Mouse (Mus musculus) heart, postnatal 25 days (tissue): ENCODE measurements around the gene Snx30. TPM values are rescaled to one million over a fixed set of nuclear protein-coding genes. Genes with fewer than 3 reads are reported as not detected.
"Not testable (repeated sequence)": the region's sequence is repeated elsewhere in the genome, so short reads cannot be mapped to it uniquely, and the experiment has no call there.

Experiments used
- DNase-seq: peaks from one replicate; pipeline ENCODE4 v3.0.0; 2022; ENCODE audit warnings: low spot score
- intact Hi-C: fragments of 180-260 bp; cut with DNase I; formaldehyde crosslinking; loops from one replicate; pipeline ENCODE4 v1.15.1; 2025
- total RNA-seq, 2 experiments: library from RNA; stranded (reverse); gene quantifications; 2 replicates each; pipeline ENCODE4 v1.2.3; 2021

Gene Snx30
- total RNA-seq, 2 experiments from 2014 or later: 6.0 to 7.9 TPM

DNA sequence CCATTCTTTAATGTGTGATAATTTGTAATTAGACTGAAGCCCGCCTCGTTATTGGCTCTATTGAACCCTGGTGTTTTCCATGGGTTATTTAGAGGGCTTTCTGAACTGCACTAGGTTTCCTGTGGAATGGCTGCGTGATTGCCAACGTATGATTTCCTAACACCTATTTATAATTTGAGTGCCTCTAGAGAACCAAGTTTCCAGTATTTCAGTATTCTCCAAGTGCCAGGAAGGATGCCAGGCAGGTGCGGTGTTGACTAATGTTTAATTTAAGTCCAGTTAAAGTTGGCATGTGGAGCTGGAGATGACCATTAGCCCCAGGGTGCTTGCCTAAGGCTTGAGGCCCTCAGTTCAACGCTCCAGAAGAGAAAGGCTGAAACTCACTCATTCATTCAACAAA, 18.5 kb upstream of the Snx30 start:
- intact Hi-C loops: loop anchor here (1.0 to 10.0 kb wide), 3 partner anchors 62 to 422 kb away; no protein-coding TSS in a partner anchor
- no peak for DNase-seq

DNA sequence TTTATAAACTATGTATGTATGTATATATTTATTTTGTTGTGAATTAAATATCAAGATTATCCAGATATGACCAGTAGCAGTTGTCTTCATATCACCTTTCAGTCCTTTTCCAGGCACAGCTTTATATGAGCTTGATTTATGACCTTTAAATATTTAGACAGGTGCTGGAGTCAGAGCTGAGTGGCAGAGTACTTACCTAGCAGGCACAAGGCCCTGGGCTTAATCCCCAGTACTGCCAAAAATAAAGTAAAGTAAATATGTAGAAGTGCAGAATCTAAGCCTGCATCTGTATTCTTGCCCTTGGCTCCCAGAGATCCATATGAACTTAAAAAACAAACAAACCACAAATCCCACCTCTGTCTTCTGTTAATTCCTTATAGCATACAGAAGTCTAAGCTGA, 16.6 kb upstream of the Snx30 start:
- intact Hi-C loops: loop anchor here (10.0 kb wide), 1 partner anchor 424 kb away; no protein-coding TSS in a partner anchor
- DNase-seq: no peak

DNA sequence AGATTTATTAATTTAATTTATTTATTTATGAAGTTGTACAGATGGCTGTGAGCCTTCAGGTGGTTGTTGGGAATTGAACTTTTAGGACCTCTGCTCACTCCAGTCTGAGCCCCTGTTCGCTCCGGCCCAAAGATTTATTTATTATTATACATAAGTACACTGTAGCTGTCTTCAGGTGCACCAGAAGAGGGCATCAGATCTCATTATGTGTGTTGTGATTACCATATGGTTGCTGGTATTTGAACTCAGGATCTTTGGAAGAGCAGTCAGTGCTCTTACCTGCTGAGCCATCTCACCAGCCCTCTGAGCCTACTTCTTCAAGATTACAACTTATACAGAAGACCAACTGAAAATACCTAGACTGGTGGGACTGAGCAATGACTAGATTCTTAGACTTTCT, 12.0 kb upstream of the Snx30 start:
- intact Hi-C loops, DNase-seq: not testable (repeated sequence)

DNA sequence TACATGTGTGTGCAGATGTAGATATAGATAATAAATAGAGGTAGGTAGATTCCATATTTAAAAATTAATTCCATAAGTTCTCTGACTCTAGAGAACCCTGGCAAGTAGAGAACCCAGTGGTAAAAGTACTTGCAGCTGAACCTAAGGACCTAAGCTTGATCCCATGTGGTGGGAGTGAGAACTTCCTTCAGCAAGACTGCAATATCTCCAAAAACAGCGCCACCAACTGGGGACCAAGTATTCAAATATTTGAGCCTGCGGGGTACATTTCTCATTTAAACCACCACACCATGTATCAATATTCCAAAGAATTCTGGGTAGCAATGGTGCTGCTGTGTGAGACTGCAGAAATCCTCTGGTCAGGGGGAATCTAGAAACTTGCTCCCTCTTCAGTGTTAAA, 11.5 kb upstream of the Snx30 start:
- no peak for DNase-seq
- intact Hi-C loops: no loop called here

DNA sequence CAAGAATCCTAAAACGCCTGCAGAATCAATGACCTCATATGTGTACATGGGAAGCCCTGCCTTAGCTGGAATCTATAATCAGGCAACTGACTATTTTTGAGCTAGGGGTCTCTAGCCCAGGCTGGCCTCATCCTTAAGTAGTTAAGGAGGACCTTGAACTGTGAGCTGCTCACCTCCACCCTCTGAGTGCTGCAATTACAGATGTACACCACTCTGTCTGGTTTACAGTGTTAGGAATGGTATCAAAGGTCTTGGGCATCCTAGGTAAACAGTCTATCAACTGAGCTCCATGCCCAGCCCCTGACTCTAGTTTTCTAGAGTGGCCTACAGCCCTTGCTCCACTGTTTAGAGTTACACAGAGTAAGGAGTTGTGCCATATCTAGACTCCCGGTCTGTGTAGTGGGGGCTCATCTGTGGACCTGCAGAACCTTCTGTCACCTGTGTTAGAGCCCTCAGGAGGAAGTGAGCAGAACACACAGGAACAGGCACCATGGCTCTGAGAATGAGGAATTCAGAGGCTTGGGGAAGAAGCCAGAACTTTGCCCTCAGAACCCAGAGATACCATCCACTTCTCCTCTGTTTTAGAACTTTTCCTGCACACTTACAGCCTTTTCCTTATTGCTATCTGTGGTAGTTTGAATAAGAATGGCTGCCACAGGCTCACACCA, 9.7 kb upstream of the Snx30 start:
- no peak for DNase-seq
- intact Hi-C loops: no loop called here

DNA sequence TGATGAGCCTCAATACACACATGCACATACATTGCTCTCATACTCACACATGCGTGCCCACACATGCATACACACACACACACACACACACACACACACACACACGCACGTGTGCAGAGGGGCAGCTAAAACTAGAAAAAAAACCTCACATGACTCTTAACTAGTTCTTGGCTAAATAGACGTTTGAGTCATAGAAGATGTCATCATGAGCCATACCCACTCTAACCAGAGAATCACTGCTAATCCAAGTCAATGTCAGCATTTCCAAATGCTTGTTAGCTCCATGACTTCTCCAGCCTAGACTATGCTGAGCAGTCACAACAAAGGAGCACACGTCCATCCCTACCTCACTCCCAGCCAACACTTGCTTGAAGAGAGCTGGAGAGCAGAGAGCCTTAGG, 5.5 kb upstream of the Snx30 start:
- DNase-seq: no peak
- intact Hi-C loops: no loop called here

DNA sequence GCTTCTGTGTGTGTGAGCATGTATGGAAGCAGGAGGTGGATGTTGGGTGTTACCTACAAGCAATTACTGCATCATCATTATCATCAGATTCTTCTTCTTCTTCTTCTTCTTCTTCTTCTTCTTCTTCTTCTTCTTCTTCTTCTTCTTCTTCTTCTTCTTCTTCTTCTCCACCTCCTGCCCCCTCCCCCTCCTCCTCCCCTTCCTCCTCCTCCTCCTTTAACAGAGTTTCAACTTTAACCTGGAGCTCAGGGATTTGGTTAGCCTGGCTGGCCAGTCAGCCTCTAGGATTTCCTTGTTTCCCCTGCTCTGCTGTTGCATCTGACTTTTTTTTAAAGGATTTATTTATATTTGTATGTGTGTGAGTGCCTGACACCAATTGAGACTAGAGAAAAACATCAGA, 4.2 kb upstream of the Snx30 start, which contains the start of gene Inip:
Inip (minus strand) TSS at position 101 of the 400 bp plus-strand sequence.
- intact Hi-C loops: no loop called here
- no peak for DNase-seq

DNA sequence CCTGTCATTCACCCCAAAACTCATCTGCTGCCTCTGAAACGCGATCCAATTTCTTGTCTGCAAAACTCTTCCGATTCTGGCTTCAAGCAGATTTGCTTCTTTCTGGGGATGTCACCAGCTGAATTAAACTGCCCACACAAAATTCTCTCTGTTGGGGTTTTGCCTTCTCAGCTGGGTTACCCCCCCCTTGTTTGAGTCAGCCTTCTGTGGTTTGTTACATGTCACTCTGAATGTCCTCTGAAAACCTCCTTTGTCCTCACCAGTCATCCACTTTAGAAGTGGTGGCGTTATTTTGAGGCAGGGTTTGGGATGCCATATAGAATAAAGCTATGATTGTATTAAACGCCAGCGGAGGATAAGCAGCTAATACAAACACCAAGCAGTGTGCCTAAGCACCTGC, 3.5 kb upstream of the Snx30 start:
- intact Hi-C loops: no loop called here
- DNase-seq: no peak

DNA sequence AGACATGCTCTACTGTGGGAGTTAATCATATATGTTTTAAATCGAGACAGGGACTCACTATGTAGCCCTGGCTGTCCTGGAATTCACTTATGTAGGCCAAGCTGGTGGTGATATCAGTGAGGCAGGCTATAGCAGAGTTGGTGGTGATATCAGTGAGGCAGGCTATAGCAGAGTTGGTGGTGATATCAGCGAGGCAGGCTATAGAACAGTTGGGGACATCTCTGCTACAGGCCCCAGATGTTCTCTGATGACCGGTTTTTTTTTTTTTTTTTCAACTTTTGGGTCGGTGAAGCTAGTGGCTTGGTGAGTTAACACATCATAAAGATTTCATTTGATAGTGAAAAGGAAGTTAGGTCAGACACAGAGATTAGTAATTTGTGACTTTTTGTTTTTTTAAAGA, 2.8 kb upstream of the Snx30 start:
- no peak for DNase-seq
- intact Hi-C loops: no loop called here

DNA sequence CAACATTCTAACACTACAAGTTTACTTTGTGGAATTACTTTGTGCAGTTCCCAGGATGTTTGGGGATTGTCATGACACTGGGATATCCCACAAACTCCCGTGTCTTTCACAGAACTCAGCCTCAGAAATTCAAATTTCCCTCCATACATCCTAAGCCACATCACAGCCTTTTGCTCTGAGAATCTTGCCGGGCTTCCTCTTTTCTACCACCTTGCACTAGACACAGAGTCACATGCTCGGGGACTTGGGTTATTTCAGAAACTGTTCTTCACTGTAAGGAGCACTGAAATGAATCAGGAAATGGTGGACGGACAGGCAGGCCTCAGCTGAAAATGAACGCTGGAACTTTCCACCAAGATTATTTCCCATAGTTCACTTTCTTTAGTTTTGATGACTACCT, 2.3 kb upstream of the Snx30 start:
- no peak for DNase-seq
- intact Hi-C loops: no loop called here

DNA sequence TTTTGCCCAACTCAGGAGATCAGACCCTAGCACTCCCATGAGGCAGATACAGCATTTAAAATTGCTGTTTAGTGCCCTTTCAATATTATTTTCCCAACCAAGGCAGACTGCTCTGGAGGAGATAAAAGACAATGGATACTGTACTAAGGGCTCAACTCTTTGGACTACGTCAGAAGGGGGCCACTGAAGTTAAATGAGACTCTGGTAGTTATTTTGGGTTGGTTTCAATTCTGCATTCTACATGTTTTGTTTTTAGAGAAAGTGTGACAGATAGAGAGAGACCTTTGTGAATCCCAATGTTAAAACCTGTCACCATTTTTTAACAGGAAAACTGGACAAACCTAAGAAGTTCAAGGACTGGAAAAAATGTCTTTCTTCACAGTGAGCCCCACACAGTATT, 886 bp upstream of the Snx30 start:
- no peak for DNase-seq
- intact Hi-C loops: loop anchor here (2.0 to 5.0 kb wide), 3 partner anchors 20 to 68 kb away; no protein-coding TSS in a partner anchor

DNA sequence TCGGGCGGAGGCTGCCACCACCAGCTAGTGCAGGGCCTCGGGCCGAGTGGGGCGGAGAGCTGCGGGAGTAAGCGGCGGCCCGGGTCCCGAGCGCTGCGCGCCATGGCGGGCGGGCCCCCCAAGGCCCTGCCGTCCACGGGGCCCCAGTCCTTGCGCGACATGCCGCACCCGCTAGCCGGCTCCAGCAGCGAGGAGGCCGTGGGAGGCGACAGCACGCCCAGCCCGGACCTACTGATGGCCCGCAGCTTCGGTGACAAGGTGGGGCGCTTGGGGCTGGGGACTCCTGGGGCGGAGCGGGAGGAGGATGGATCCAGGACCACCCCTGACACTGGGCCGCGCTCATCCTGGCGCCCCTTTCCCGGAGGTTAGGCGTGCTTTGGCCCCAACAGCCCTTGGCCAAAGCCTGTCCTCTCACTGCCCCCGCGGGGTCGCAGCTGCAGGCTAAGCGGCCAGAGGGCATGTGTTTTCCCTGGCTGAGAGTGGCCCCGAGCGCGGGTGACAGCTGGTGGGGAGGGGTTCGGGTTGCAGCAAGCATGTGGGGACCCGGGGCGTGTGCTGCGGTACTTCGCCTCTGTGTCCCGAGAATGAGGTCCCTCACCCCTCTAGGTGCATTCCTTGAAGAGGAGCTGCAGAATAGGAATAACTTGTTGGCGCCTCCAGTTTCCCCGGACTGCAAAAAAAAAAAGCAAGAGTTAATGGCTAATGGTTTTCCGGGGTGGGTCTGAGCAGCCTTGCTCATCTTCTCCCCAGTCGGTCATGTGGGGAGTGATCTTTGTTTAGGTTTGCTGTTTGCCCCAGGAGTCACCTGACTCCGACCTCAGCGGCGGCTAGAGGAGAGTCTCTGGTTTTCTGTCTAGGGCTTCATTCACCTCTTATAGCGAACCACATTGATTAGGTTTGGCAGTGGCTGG, 583 bp downstream of the Snx30 start:
- intact Hi-C loops: loop anchor here (2.0 to 5.0 kb wide), 3 partner anchors 21 to 66 kb away; no protein-coding TSS in a partner anchor
- no peak for DNase-seq

DNA sequence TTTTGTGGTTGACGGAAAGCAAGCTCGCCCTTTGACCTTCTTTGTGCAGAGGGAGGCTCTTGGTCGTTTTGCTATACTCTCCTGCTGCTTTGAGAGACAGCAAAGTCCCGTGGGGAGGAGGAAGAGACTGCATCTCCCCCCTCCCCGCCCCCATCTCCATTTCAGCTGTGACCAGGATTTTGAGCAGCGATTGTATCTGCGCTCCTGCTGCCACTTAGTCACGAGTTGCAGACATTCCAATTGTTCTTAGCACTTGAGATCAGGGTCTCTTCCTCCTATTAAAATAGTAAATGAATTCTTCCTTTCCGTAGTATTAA, 1.2 kb downstream of the Snx30 start:
- DNase-seq: no peak
- intact Hi-C loops: loop anchor here (5.0 kb wide), 2 partner anchors 40 to 65 kb away; no protein-coding TSS in a partner anchor

DNA sequence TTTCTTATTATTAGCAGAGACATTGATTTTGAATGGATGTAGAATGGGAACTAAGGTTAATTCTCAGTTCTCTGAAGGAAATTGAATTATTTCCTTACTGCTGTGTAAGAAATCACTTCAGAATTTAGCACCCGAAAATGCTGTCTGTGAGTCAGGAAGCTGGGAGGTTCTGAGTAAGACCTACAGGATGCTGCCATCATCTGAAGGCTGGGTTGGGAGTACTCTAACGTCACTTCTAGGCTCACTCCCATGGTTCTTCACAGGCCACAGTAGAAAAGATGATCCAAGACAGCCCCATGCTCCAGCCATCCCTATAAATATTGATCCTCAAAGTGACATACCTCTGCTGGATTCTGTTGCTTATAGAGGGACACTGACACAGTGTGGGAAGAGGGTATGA, 1.9 kb downstream of the Snx30 start:
- intact Hi-C loops: loop anchor here (5.0 kb wide), 2 partner anchors 40 to 65 kb away; no protein-coding TSS in a partner anchor
- DNase-seq: no peak

DNA sequence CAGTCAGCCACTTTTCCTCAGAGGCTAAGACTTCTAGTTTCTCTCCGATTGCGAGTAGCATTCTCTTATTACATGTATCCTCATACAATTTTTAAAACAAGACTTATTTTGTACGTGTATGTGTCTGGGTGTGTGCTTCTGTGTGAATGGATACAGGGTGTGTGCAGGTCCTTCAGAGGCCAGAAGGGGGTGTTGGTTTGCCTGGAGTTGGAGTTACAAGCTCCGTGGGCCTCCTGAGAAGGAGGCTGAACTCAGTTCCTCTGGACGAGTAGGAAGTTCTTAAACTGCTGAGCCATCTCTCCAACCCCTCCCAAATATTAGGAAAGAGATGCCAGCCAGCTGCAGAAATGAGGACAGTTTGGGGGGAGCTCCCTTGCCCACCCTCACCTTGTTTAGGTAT, 2.8 kb downstream of the Snx30 start:
- DNase-seq: no peak
- intact Hi-C loops: loop anchor here (5.0 kb wide), 2 partner anchors 39 to 64 kb away; no protein-coding TSS in a partner anchor

DNA sequence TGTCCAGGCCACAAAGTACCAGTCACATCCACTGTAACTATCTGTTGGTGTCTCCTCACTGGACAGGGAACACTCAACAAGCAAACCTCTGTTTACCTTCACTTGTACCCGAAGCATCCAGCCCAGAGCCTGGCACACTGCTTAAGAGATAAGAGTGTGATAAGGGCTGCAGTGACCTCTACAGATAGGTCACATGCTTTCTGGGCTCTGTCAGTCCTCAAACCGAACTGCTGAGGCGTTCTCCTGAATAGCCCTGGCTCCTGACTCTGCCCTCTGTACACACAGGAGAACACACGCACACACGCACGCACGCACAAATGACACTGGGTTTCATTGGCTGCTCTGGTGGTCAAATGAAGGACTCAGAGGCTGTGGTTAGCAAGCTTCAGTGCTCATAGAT, 8.5 kb downstream of the Snx30 start:
- intact Hi-C loops: no loop called here
- no peak for DNase-seq

DNA sequence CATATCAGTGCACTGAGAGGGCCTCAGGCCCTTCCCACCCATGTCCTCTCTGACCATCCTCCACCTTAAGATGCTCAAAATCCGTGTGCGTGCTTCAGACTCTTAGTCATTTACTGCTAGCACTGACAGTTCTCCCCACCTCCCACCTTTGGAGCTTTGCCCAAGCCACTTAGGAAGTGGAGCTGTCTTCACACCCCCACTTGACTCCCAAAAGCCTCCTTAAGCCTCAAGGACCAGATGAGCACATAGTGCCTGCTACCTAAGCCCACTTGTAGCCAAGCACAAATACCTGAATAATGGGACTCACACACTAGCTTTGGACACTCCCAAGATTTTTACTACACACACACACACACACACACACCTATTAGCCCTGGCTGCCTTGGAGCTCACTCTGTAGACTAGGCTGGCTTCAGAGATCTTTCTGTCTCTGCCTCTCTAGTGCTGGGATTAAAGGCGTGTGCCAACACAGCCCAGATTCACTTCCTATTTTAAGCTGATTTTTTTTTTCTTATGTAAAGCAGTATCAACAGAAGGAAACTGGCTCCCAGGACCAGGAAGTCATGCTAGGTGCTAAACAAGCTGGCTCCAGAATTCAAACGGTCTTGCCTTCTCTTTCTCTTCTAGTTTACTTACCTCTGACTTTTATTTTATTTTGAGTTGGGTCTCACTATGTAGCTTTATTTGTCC, 9.6 kb downstream of the Snx30 start:
- intact Hi-C loops: no loop called here
- DNase-seq: no peak

DNA sequence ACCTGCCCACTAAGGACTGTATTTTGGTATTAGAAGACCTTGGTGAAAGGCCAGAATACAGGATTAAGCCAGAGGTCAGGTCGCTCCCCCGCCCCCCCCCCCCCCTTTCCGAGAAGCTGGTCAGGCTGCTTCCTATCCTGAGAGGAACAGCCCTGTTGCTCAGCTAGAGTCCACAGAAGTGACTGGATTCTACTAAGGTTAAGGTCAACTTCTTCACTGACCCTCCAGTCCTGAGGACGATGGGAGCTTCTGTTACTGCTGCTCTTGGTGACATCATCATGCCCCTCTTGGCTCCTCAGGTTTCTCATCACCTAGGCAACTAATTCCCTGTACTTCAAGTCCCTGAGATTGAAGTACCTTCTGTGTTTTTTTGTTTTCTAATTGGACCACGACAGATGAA, 10.4 kb downstream of the Snx30 start:
- DNase-seq: no peak
- intact Hi-C loops: no loop called here

DNA sequence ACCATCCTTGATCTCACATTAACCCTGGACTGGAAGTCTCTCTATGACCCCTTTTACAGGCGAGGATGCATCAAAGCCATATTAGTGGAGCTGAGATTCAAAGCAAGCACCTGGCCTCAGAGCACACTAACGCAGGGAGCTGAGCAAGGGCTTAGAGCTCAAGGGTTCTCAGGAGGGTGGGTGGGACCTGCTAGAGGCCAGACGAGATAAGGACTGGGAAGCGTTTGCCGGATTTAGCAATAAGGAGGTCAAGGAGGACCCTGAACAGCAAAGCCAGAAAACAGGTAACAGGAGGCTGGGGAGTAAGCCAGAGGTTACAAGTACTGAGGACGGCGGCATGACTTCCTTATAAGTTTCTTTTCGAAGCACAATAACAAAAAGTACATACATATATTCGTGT, 10.8 kb downstream of the Snx30 start:
- intact Hi-C loops: no loop called here
- DNase-seq: no peak

DNA sequence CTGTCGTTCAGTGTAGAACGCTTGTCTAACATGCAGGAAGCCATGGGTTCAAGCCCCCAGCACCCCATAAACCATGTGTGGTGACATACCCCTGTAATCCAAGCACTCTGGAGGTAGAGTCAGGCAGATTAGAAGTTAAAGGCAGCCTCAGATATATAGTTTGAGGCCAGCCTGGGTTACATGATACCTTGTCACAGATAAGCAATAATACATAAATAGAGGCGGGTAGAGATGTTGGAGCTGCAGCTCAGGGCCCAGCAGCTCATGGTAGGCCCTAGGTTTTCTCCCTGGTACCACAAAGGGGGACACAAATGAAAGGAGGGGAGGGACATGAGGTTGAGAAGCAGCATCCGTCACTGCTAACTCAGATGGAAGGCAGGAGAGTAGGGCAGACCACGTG, 12.2 kb downstream of the Snx30 start:
- intact Hi-C loops: no loop called here
- no peak for DNase-seq

DNA sequence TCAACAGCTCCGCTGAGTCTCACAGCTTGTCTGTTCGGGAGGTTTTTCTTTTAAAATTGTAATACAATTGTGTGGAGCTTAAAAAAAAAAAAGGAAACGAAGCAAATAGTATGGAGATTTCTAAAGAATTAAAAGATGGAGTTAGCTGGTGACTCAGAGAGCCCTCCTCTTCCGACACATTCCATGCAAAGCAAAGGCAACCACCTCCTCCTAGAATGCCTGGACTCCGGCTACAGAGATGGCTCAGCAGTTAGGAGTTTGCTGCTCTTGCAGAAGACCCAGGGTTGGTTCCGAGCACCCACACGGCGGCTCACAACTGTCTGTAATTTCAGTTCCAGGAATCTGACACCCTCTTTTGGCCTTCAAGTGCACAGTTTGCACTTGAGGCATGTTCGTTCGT, 12.9 kb downstream of the Snx30 start:
- no peak for DNase-seq
- intact Hi-C loops: no loop called here
